Mouse (Mus musculus) heart, adult 2 months (tissue): ENCODE results near the gene Clip3. TPM values are rescaled to one million over a fixed set of nuclear protein-coding genes. Genes with fewer than 3 reads are reported as not detected.

ENCODE experiments used
- DNase-seq, 2 experiments: peaks; one replicate each; pipeline ENCODE4 v3.0.0; 2021
- H3K27ac ChIP-seq: fragments of 200-600 bp; 2 replicates; pipeline ENCODE4 v1.8.1; 2022
- H3K27me3 ChIP-seq: fragments of 200-500 bp; 2 replicates; pipeline ENCODE4 v1.6.1; 2012; ENCODE audit warnings: mild to moderate bottlenecking, low read length, inconsistent platforms, mixed read lengths; ENCODE audit not compliant: control insufficient read depth, insufficient read depth
- H3K36me3 ChIP-seq: fragments of 200-500 bp; 2 replicates; pipeline ENCODE4 v1.6.1; 2012; ENCODE audit warnings: low read length, inconsistent platforms; ENCODE audit not compliant: control insufficient read depth, insufficient read depth
- H3K4me1 ChIP-seq: fragments of 200-500 bp; 2 replicates; pipeline ENCODE4 v1.6.1; 2011; ENCODE audit warnings: low read length; ENCODE audit not compliant: control insufficient read depth, insufficient read depth
- H3K4me3 ChIP-seq: fragments of 200-600 bp; 2 replicates; pipeline ENCODE4 v1.8.1; 2022
- H3K79me2 ChIP-seq: fragments of 200-500 bp; replicated peaks from 2 replicates; pipeline ENCODE4 v1.6.1; 2012; ENCODE audit warnings: mild to moderate bottlenecking, inconsistent platforms, low read length, moderate library complexity, mixed read lengths; ENCODE audit not compliant: control insufficient read depth, insufficient read depth
- H3K9ac ChIP-seq: fragments of 200-500 bp; 2 replicates; pipeline ENCODE4 v1.6.1; 2012; ENCODE audit warnings: low read depth, mild to moderate bottlenecking, control low read depth, inconsistent platforms, low read length, mixed read lengths
- CTCF ChIP-seq: fragments of 200-600 bp; IDR thresholded peaks from 2 replicates; pipeline ENCODE4 v1.8.1; 2022; ENCODE audit warnings: antibody characterized with exemption, mild to moderate bottlenecking, moderate library complexity
- EP300 ChIP-seq: fragments of 200-500 bp; IDR thresholded peaks from 2 replicates; pipeline ENCODE4 v1.6.1; 2011; ENCODE audit warnings: low read depth, low read length, control low read depth; ENCODE audit not compliant: insufficient read depth
- POLR2A ChIP-seq: fragments of 200-500 bp; IDR thresholded peaks from 2 replicates; pipeline ENCODE4 v1.6.1; 2011; ENCODE audit warnings: mild to moderate bottlenecking, low read depth, low read length, control low read depth; ENCODE audit not compliant: insufficient read depth
- WGBS: fragments of 180-500 bp; shearing (Covaris S2); methylation state at CpG from one replicate; pipeline ENCODE4 v1.1.7; 2018; 5-methylcytosine and 5-hydroxymethylcytosine counted together
- intact Hi-C: fragments of 180-260 bp; cut with DNase I; formaldehyde crosslinking; loops from one replicate; pipeline ENCODE4 v1.15.1; 2025
- polyA plus RNA-seq: library from polyadenylated mRNA; depleted of rRNA; stranded (reverse); fragments of >200 nt; gene quantifications from 2 replicates; pipeline ENCODE4 v1.2.3, GENCODE M21; 2012
- total RNA-seq, 2 experiments: library from RNA; stranded (reverse); gene quantifications; 2 replicates each; pipeline ENCODE4 v1.2.3; 2021

The Clip3 gene
- total and polyA plus RNA-seq, 3 experiments = 5.6 to 6.6 (median 5.6) TPM

- no peak for TF ChIP-seq CTCF
- no peak for TF ChIP-seq EP300
- TF ChIP-seq POLR2A = no peak
- H3K36me3 ChIP-seq = no peaks in the 10 kb centered on the region
- 77% methylated on average over 16 of the region's 16 CpGs for WGBS
- no peaks in the 10 kb centered on the region for H3K27me3 ChIP-seq
- H3K79me2 ChIP-seq = no peaks in the 10 kb centered on the region
- H3K4me1 ChIP-seq = peaks cover 3% of the 10 kb centered on the region; the same call in 1 of the 2 replicates
- no peak overlapping the region for H3K9ac ChIP-seq
- H3K27ac ChIP-seq = no peak overlapping the region
- DNase-seq = no peak
- H3K4me3 ChIP-seq = no peak overlapping the region
- intact Hi-C loops = no loop called here
Observed at GRCm38 (mm10) chr7:30297266-30297665, 5.7 kb downstream of the Clip3 start.

- Histone ChIP-seq H3K4me3 (no peak overlapping the region), H3K4me1 (no peaks in the 10 kb centered on the region), H3K27ac (no peak overlapping the region), H3K36me3 (no peaks in the 10 kb centered on the region), H3K79me2 (no peaks in the 10 kb centered on the region), H3K9ac (no peak overlapping the region), H3K27me3 (no peaks in the 10 kb centered on the region)
- TF ChIP-seq POLR2A (no peak), CTCF (peak; percentile 79), EP300 (0 out of 2 replicates have a peak, but pooled peaks have one; percentile 21)
- intact Hi-C loops = loop anchor here (2.0 kb wide), 1 partner anchor 18 kb away; no protein-coding TSS in a partner anchor
- no peak for DNase-seq
- 46% methylated on average over 3 of the region's 3 CpGs for WGBS
Observed at GRCm38 (mm10) chr7:30300914-30301313, 9.4 kb downstream of the Clip3 start.

- peaks cover 3% of the 10 kb centered on the region for H3K4me1 ChIP-seq
- no peak overlapping the region for H3K4me3 ChIP-seq
- no peak overlapping the region for H3K9ac ChIP-seq
- no peaks in the 10 kb centered on the region for H3K79me2 ChIP-seq
- H3K27ac ChIP-seq = no peak overlapping the region
- H3K27me3 ChIP-seq = no peaks in the 10 kb centered on the region
- TF ChIP-seq POLR2A (no peak), CTCF (peak; percentile 54), EP300 (no peak)
- intact Hi-C loops = no loop called here
- no peaks in the 10 kb centered on the region for H3K36me3 ChIP-seq
- 86% methylated on average over 16 of the region's 16 CpGs for WGBS
- no peak for DNase-seq
Observed at GRCm38 (mm10) chr7:30306083-30306779, 14.7 kb downstream of the Clip3 start.

- Histone ChIP-seq H3K79me2 (no peaks in the 10 kb centered on the region), H3K9ac (peak within 1 kb of the TSS; percentile 59), H3K4me1 (peaks cover 3% of the 10 kb centered on the region), H3K27me3 (no peaks in the 10 kb centered on the region), H3K4me3 (peak within 1 kb of the TSS; percentile 57), H3K36me3 (no peaks in the 10 kb centered on the region), H3K27ac (peak within 1 kb of the TSS; percentile 87)
- TF ChIP-seq POLR2A (peak; percentile 100), CTCF (no peak), EP300 (peak; percentile 75; the same call in 1 of the 2 replicates)
- intact Hi-C loops = loop anchor here (1.0 kb wide), 1 partner anchor 15 kb away; the partner anchor contains the start of gene Sdhaf1
- DNase-seq = peak; percentile 89 to 96
- WGBS = 4% methylated on average over 27 of the region's 27 CpGs
Observed at GRCm38 (mm10) chr7:30308076-30309005, 16.8 kb downstream of the Clip3 start, which contains the start of gene Alkbh6. Gene Alkbh6, plus strand, starts transcription at chr7:30308717.

- WGBS = 53% methylated on average over 15 of the region's 15 CpGs
- Histone ChIP-seq H3K4me1 (peaks cover 3% of the 10 kb centered on the region), H3K4me3 (peak overlapping the region; percentile 57; the same call in 1 of the 2 replicates), H3K27ac (no peak overlapping the region), H3K9ac (no peak overlapping the region; the same call in 1 of the 2 replicates), H3K79me2 (no peaks in the 10 kb centered on the region), H3K27me3 (no peaks in the 10 kb centered on the region), H3K36me3 (no peaks in the 10 kb centered on the region)
- intact Hi-C loops = loop anchor here (1.0 kb wide), 1 partner anchor 14 kb away; the partner anchor contains the start of gene Sdhaf1
- DNase-seq = no peak
- TF ChIP-seq EP300 (no peak), CTCF (no peak), POLR2A (no peak)
Observed at GRCm38 (mm10) chr7:30309395-30310129, 18.0 kb downstream of the Clip3 start.
